Mouse (Mus musculus) forebrain, embryonic 16.5 days (tissue): Measurements from ENCODE around the gene Cyth1. TPM values are rescaled to one million over a fixed set of nuclear protein-coding genes. Genes with fewer than 3 reads are reported as not detected.
A peak's percentile ranks its signal among the peaks of the same experiment; 100 is the strongest.

Source experiments
- ATAC-seq: fragments of 200-750 bp; cut with Nextera tagmentation; 2 replicates; pipeline ENCODE4 v1.8.0; 2017; ENCODE audit warnings: mild to moderate bottlenecking, moderate library complexity
- H3K27ac ChIP-seq: fragments of 300-500 bp; sonication (generic); 2 replicates; pipeline ENCODE4 v1.5.1; 2014; ENCODE audit warnings: low read length, control low read depth
- H3K27me3 ChIP-seq: fragments of 300-500 bp; sonication (generic); replicated peaks from 2 replicates; pipeline ENCODE4 v1.6.1; 2014; ENCODE audit warnings: low read length; ENCODE audit not compliant: control insufficient read depth, insufficient read depth
- H3K36me3 ChIP-seq: fragments of 300-500 bp; sonication (generic); 2 replicates; pipeline ENCODE4 v1.6.1; 2014; ENCODE audit not compliant: control insufficient read depth, insufficient read depth
- H3K4me1 ChIP-seq: fragments of 300-500 bp; sonication (generic); replicated peaks from 2 replicates; pipeline ENCODE4 v1.6.1; 2014; ENCODE audit warnings: low read length; ENCODE audit not compliant: control insufficient read depth, insufficient read depth
- H3K4me2 ChIP-seq: fragments of 300-500 bp; sonication (generic); 2 replicates; pipeline ENCODE4 v1.6.1; 2014; ENCODE audit warnings: mild to moderate bottlenecking, low read length, control low read depth
- H3K4me3 ChIP-seq: fragments of 300-500 bp; sonication (generic); replicated peaks from 2 replicates; pipeline ENCODE4 v1.5.1; 2014; ENCODE audit warnings: mild to moderate bottlenecking, low read length, control low read depth
- H3K9ac ChIP-seq: fragments of 300-500 bp; sonication (generic); replicated peaks from 2 replicates; pipeline ENCODE4 v1.6.1; 2014; ENCODE audit warnings: low read depth, low read length, control low read depth
- H3K9me3 ChIP-seq: fragments of 300-500 bp; sonication (generic); 2 replicates; pipeline ENCODE4 v1.6.1; 2016; ENCODE audit warnings: low read length; ENCODE audit not compliant: control insufficient read depth
- WGBS: fragments of 180-500 bp; shearing (Covaris S2); extraction: QIAGEN DNeasy Blood & Tissue Kit; methylation state at CpG from one replicate; pipeline ENCODE4 v1.1.7; 2014; 5-methylcytosine and 5-hydroxymethylcytosine counted together
- polyA plus RNA-seq: library from polyadenylated mRNA; unstranded; fragments of >200 nt; fragmentation: Nextera tagmentation; extraction: Ambion mirVana; gene quantifications from 2 replicates; pipeline ENCODE4 v1.2.1, GENCODE M21; 2015

Gene Cyth1
- polyA plus RNA-seq, 1 experiment from 2014 or later, result 32.1 TPM

DNA sequence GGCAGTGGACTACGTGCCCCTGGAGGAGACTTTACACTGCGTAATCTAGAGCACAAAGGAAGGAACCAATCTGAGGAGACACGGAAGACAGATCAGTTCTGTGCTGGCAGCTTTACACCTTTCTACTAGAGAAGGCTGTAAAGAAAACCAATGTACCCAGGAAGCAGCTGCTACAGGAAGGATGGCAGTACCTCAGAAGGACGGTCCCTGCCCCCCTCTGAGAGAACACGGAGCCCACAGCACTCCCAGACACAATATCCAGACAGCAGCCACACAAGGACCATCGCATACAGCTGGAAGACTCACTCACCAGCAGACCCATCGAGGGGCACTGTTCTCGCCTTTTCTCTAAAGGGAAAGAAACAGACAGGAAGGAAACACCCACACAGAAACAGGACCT, 11.7 kb upstream of the Cyth1 start:
- no peak overlapping the region for H3K27ac ChIP-seq
- H3K9ac ChIP-seq, result no peak overlapping the region
- H3K27me3 ChIP-seq, result no peaks in the 10 kb centered on the region
- 0 out of 2 replicates have a peak, but pooled peaks cover under 1% of the 10 kb centered on the region for H3K4me1 ChIP-seq
- no peak for ATAC-seq
- H3K4me3 ChIP-seq, result no peak overlapping the region
- no peak overlapping the region for H3K4me2 ChIP-seq
- H3K36me3 ChIP-seq, result peaks cover 37% of the 10 kb centered on the region
- 92% methylated on average over 8 of the region's 8 CpGs for WGBS
- no peaks in the 10 kb centered on the region for H3K9me3 ChIP-seq

DNA sequence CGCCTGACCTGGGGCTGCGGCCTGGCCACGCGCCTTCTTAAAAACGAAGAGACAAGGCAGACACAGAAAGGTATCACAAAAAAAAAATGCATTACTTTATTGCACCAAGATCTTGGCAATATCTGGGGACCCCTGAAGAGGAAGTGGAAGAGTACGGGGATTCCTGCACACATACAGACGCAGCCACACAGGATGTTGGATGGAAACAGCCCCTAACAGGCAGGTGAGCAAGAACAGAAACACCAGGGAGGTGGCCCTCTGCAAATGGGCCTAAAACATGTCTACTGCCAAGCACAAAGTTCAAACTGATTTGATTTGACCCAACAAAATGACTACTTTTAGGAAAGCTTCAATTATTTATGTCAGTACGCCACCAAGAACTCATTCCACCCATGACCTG, 11.2 kb upstream of the Cyth1 start:
- Histone ChIP-seq H3K27ac (no peak overlapping the region), H3K36me3 (peaks cover 34% of the 10 kb centered on the region), H3K4me2 (no peak overlapping the region), H3K4me3 (no peak overlapping the region), H3K9me3 (no peaks in the 10 kb centered on the region), H3K9ac (no peak overlapping the region), H3K27me3 (no peaks in the 10 kb centered on the region), H3K4me1 (peaks cover 5% of the 10 kb centered on the region)
- WGBS, result 95% methylated on average over 8 of the region's 8 CpGs
- no peak for ATAC-seq

DNA sequence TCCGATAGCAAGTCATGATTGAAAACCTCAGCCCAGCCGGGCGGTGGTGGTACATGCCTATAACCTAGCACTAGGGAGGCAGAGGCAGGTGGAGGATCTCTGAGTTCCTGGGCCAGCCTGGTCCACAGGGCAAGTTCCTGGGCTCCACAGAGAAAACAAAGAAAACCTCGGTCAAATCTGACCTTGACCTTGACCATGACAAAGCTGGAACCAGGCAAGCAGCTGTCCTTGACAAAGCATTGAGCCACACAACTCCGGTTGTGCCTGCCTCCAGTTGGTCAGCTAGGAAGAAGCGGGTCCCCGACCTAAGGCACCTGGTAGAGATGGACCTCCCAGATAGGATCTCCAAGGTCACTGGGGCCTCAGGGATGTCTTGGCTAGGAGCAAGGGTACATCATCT, 8.0 kb upstream of the Cyth1 start:
- Histone ChIP-seq H3K4me2 (no peak overlapping the region), H3K27ac (no peak overlapping the region), H3K9me3 (no peaks in the 10 kb centered on the region), H3K4me3 (no peak overlapping the region), H3K9ac (no peak overlapping the region), H3K36me3 (peaks cover 13% of the 10 kb centered on the region), H3K4me1 (peaks cover 17% of the 10 kb centered on the region), H3K27me3 (no peaks in the 10 kb centered on the region)
- no peak for ATAC-seq
- WGBS, result 90% methylated on average over 7 of the region's 7 CpGs

DNA sequence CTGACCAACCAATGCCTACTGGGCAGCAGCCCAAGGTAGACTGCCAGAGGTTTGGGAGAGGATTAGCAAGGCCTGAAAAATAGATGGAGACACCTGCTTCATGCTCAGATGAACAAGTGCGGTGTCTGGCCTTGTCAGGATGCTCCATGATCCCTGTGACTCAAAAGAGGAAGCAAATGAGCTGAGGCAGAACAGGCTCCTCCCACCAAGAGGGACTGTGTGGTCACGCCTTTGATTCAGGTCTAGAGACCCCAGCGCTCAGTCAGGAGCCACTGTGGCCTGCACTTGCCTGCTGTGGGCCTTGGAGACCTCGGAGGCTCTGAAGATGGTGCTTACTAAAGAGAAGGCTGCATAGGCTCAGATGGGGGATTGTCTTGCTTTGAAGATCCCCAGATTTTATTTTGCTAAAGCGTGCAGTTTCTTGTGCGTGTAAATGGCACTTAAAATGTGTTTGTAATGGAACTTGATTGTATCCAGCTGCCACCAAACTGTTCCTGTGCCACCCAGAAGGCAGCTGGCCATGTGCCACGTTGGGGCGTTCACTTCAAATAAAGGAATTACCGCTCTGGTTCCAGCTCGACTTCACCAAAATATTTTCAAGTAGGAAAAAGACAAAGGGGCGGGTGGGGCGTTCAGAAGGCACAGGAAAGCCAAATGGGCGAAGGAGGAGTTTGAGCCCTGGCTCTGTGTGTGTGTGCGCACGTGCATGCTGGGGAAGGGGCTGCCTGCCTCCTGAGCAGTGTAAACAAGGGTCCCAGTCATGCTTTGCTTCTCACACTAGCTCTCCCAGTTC, 6.0 kb upstream of the Cyth1 start:
- Histone ChIP-seq H3K4me2 (no peak overlapping the region; the same call in 1 of the 2 replicates), H3K4me3 (no peak overlapping the region), H3K27me3 (no peaks in the 10 kb centered on the region), H3K9ac (no peak overlapping the region), H3K27ac (peak overlapping the region; percentile 80), H3K36me3 (peaks cover 11% of the 10 kb centered on the region), H3K9me3 (no peaks in the 10 kb centered on the region), H3K4me1 (peaks cover 17% of the 10 kb centered on the region)
- ATAC-seq, result peak; percentile 87
- WGBS, result 18% methylated on average over 15 of the region's 15 CpGs

DNA sequence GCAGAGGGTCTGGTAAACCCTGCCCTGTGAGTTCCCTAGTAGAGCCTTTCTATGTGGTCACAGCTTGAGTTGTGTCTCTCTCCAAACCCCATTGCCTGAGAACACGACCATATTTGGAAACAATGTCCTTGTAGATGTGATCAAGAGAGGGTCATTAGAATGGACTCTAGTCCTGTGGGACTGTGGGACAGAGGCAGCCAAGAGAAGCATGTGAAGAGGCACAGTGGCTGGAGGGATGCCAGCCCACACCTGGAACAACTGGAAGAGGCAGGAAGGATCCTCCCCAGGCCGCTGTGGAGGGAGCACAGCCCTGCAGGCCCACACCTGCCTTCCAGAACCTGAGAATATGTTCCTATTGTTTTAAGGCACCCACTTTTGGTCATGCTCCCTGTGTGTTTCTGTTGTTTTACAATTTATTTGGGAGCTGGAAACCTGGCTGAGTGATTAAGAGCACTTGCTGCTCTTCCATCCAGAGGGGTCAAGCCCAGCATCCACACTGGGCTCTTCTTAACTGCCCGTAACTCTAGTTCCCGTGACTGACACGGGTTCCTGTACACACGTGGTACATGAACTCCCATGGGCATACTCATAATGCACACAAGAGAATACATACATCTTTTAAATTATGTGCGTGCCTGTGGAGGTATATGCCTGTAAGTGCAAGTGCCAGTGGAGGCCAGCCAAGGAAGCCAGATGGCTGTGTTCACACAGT, 5.2 kb upstream of the Cyth1 start:
- Histone ChIP-seq H3K36me3 (peaks cover 7% of the 10 kb centered on the region; the same call in 1 of the 2 replicates), H3K4me3 (no peak overlapping the region), H3K9me3 (no peaks in the 10 kb centered on the region), H3K4me1 (peaks cover 23% of the 10 kb centered on the region), H3K27me3 (no peaks in the 10 kb centered on the region), H3K9ac (no peak overlapping the region), H3K4me2 (no peak overlapping the region), H3K27ac (peak overlapping the region; percentile 80)
- peak; percentile 5; the same call in 1 of the 2 replicates for ATAC-seq
- WGBS, result 73% methylated on average over 7 of the region's 7 CpGs

DNA sequence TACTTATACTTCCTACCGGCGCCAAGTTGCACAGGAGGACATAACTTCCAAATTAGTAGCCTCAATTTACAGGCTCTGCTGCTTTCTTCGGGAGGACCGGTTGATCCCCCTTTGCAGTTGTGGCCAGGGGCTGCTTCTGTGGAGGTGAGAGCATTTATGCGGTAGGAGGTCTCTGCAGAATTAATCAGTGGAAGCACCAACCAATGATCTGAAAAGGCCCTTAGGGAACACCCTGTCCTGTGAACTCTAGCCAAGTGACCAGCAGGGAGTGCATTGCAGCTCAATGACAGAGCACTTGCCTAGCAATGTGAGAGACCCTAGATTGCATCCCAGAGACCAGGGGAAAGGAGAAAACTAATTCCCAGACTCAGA, 606 bp upstream of the Cyth1 start:
- 0 out of 2 replicates have a peak, but pooled peaks have one; percentile 1 for ATAC-seq

DNA sequence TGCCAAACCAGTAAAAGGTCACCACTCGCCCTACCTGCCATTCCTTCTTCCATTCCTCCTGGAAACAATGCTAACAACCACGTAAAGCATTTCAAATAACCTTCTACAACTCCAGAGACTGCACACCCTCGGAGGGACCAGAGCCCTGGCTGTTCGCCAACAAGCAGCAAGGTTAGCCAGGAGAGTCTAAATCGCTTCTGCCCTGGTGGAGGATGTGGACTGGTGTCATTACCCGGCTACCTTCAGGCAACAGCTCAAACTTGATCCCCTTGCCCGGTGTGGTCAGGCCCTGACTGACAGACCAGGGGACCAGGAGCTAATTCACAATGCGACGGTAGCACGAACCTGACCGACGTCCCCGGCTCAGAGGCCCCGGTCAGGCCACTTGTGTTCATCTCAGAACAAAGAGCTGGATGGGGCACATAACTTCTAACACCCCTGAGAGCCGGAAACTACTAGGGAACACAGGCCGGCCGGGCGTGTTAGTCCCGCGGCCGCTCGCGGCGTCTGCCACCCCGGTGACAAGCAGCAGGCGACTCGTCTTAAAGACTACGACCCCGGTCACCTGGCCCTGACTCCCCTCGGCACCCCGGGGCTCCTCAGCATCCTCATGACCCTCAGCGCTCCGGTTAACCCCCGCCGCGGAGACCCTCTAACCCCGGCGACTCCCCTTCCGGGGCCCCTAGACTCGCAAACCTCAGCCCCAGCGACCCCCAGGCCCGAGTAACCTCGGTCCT, 865 bp downstream of the Cyth1 start:
- H3K4me2 ChIP-seq, result peak overlapping the region; percentile 92
- no peaks in the 10 kb centered on the region for H3K36me3 ChIP-seq
- no peaks in the 10 kb centered on the region for H3K27me3 ChIP-seq
- peak overlapping the region; percentile 91 for H3K4me3 ChIP-seq
- 2% methylated on average over 43 of the region's 43 CpGs for WGBS
- no peak for ATAC-seq
- H3K27ac ChIP-seq, result peak overlapping the region; percentile 46; the same call in 1 of the 2 replicates
- peak overlapping the region; percentile 82 for H3K9ac ChIP-seq
- no peaks in the 10 kb centered on the region for H3K9me3 ChIP-seq
- H3K4me1 ChIP-seq, result peaks cover 18% of the 10 kb centered on the region

More for the DNA sequence above, 606 bp upstream of the Cyth1 start:
- H3K9me3 ChIP-seq, result no peaks in the 10 kb centered on the region
- H3K4me2 ChIP-seq, result peak overlapping the region; percentile 92
- H3K4me1 ChIP-seq, result peaks cover 24% of the 10 kb centered on the region
- H3K27me3 ChIP-seq, result no peaks in the 10 kb centered on the region
- whole genome bisulfite sequencing, result 0% methylated on average over 5 of the region's 5 CpGs
- peak overlapping the region; percentile 91 for H3K4me3 ChIP-seq
- peak overlapping the region; percentile 16; the same call in 1 of the 2 replicates for H3K27ac ChIP-seq
- no peaks in the 10 kb centered on the region for H3K36me3 ChIP-seq
- H3K9ac ChIP-seq, result peak overlapping the region; percentile 33

DNA sequence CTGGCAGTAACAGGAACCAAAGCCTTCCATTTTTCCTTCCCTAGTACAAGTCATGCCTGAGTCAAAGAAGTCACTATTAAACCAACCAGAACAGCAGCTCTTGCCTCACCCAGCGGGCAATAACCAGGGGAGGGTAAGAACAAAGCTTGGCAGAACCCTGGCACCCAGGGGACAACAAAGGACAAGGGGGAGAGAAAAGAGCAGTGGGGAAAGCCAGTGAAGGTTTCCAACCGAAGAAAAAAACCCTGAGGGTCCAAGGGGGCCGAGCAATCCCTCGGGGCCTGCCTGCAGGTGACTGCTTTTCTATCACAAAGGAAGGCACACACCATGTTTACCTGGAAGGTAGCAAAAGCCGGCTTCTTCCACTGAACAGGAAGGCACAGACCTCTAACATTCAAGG, 1.7 kb downstream of the Cyth1 start:
- Histone ChIP-seq H3K4me2 (peak overlapping the region; percentile 92), H3K4me1 (peaks cover 21% of the 10 kb centered on the region), H3K9ac (peak overlapping the region; percentile 82), H3K27me3 (no peaks in the 10 kb centered on the region), H3K4me3 (peak overlapping the region; percentile 91), H3K36me3 (no peaks in the 10 kb centered on the region), H3K27ac (no peak overlapping the region), H3K9me3 (no peaks in the 10 kb centered on the region)
- WGBS, result 43% methylated on average over 5 of the region's 5 CpGs
- ATAC-seq, result no peak

DNA sequence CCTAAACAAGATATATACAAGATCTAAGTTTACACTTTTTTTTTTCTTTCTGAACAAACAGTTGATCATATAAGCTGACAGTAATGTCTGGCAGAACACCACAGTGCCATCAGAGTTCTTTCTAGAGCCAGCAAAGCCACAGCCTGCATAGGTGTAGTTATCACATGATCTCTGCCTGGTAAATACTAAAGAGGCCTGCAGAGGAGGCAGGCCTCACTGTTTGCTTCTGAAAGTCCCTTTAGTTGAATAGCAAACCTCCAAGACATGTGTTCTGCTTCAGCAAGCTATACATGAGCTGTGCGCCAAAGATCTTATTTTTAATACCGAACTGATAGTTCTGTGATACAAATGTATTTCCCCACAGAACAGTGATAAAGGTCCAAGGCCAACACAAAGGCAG, 3.3 kb downstream of the Cyth1 start:
- Histone ChIP-seq H3K27ac (no peak overlapping the region), H3K36me3 (no peaks in the 10 kb centered on the region), H3K4me1 (peaks cover 21% of the 10 kb centered on the region), H3K27me3 (no peaks in the 10 kb centered on the region), H3K4me3 (no peak overlapping the region), H3K9me3 (no peaks in the 10 kb centered on the region), H3K9ac (no peak overlapping the region), H3K4me2 (no peak overlapping the region)
- no peak for ATAC-seq
- 94% methylated on average over 2 of the region's 2 CpGs for WGBS
